Mouse (Mus musculus) hindbrain, embryonic 16.5 days (tissue): ENCODE measurements around the gene Dusp22. TPM values are rescaled to one million over a fixed set of nuclear protein-coding genes. Genes with fewer than 3 reads are reported as not detected.
A peak's percentile ranks its signal among the peaks of the same experiment; 100 is the strongest.

Experiments used
- ATAC-seq: fragments of 200-750 bp; cut with Nextera tagmentation; 2 replicates; pipeline ENCODE4 v1.8.0; 2017; ENCODE audit warnings: moderate TSS enrichment, moderate library complexity
- H3K27ac ChIP-seq: fragments of 300-500 bp; sonication (generic); 2 replicates; pipeline ENCODE4 v1.5.1; 2014; ENCODE audit warnings: low read depth, mild to moderate bottlenecking, control low read depth, low read length, moderate library complexity
- H3K27me3 ChIP-seq: fragments of 300-500 bp; sonication (generic); replicated peaks from 2 replicates; pipeline ENCODE4 v1.6.1; 2014; ENCODE audit warnings: low read length; ENCODE audit not compliant: control insufficient read depth, insufficient read depth
- H3K36me3 ChIP-seq: fragments of 300-500 bp; sonication (generic); 2 replicates; pipeline ENCODE4 v1.6.1; 2014; ENCODE audit warnings: mild to moderate bottlenecking, low read length, moderate library complexity, mixed read lengths; ENCODE audit not compliant: control insufficient read depth, insufficient read depth
- H3K4me1 ChIP-seq: fragments of 300-500 bp; sonication (generic); 2 replicates; pipeline ENCODE4 v1.6.1; 2014; ENCODE audit warnings: low read depth, low read length; ENCODE audit not compliant: control insufficient read depth, insufficient read depth
- H3K4me2 ChIP-seq: fragments of 300-500 bp; sonication (generic); 2 replicates; pipeline ENCODE4 v1.6.1; 2014; ENCODE audit warnings: mild to moderate bottlenecking, low read length, control low read depth, moderate library complexity
- H3K4me3 ChIP-seq: fragments of 300-500 bp; sonication (generic); 2 replicates; pipeline ENCODE4 v1.5.1; 2014; ENCODE audit warnings: mild to moderate bottlenecking, low read length, control low read depth, moderate library complexity
- H3K9ac ChIP-seq: fragments of 300-500 bp; sonication (generic); 2 replicates; pipeline ENCODE4 v1.6.1; 2014; ENCODE audit warnings: low read depth, mild to moderate bottlenecking, control low read depth, low read length, moderate library complexity
- H3K9me3 ChIP-seq: fragments of 300-500 bp; sonication (generic); 2 replicates; pipeline ENCODE4 v1.6.1; 2014; ENCODE audit warnings: mild to moderate bottlenecking, low read length, moderate library complexity; ENCODE audit not compliant: control insufficient read depth
- WGBS: fragments of 180-500 bp; shearing (Covaris S2); extraction: QIAGEN DNeasy Blood & Tissue Kit; methylation state at CpG from one replicate; pipeline ENCODE4 v1.1.7; 2014; 5-methylcytosine and 5-hydroxymethylcytosine counted together
- polyA plus RNA-seq: library from polyadenylated mRNA; unstranded; fragments of >200 nt; fragmentation: Nextera tagmentation; extraction: Ambion mirVana; gene quantifications from 2 replicates; pipeline ENCODE4 v1.2.1, GENCODE M21; 2015

Gene Dusp22
- polyA plus RNA-seq, result 20.4 and 30.8 TPM in 2 replicates

DNA sequence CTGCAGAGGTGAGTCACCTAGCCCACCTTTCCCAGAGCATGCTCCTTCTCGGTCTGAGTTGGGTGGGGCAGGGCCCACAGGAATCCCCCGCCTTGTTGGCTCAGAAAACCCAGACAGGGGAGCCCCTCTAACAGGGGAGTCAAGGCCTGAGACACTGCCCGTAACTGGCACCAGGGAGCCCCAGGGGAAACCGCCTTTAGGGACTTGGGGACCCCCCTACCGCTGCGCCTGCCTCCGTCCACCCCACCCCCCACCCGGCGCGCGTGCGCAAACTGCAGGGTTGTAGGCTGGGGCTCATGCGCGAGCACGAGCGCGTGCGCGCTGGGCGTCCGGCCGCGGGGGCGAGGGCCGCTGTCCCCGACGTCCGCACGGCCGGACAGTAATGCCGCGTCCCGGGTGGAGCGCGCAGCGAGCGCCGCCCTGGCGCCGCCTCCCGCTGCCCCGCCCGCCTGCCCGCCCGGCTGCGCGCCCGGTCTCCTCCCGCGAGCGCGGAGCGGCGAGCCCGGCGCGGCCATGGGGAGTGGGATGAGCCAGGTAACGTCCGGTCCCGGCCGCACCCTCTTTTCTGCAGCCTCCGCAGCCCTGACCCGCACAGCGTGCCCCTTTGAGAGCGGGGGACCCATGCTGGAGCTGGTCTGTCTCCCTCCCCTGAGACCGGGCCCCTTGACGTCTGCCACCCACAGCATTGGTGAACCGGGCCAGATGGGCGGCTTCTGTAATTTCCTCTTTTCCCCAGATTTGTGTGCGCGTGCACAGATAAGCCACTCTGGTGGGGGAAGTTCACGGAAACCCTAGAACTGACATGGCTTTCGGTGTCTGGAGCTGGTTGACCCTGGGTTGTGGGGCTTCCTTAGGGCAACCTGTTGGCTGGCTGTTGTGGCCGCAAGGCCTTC is at the start of gene Dusp22:
TSS of gene Dusp22 (plus strand) at position 387 of the 893 bp plus-strand sequence.
- Histone ChIP-seq H3K4me2 (peak within 1 kb of the TSS; percentile 87), H3K9me3 (no peaks in the 10 kb centered on the region), H3K9ac (peak within 1 kb of the TSS; percentile 87), H3K4me1 (peaks cover 9% of the 10 kb centered on the region; the same call in 1 of the 2 replicates), H3K27me3 (no peaks in the 10 kb centered on the region), H3K4me3 (peak within 1 kb of the TSS; percentile 77), H3K36me3 (no peaks in the 10 kb centered on the region), H3K27ac (peak within 1 kb of the TSS; percentile 85)
- WGBS, result under 1% methylated on average over 47 of the region's 74 CpGs
- peak; percentile 97 for ATAC-seq

GRCm38 (mm10) chr13:30612079-30612794 is 47.6 kb upstream of the Dusp22 start:
- 88% methylated on average over 6 of the region's 6 CpGs for WGBS
- Histone ChIP-seq H3K9me3 (no peaks in the 10 kb centered on the region), H3K4me2 (no peak overlapping the region), H3K27ac (no peak overlapping the region), H3K27me3 (no peaks in the 10 kb centered on the region), H3K4me3 (no peak overlapping the region), H3K9ac (no peak overlapping the region), H3K4me1 (no peaks in the 10 kb centered on the region), H3K36me3 (no peaks in the 10 kb centered on the region)
- ATAC-seq, result no peak

GRCm38 (mm10) chr13:30619684-30620083 is 40.1 kb upstream of the Dusp22 start:
- Histone ChIP-seq H3K4me2 (no peak overlapping the region), H3K4me3 (no peak overlapping the region), H3K27ac (no peak overlapping the region), H3K9me3 (no peaks in the 10 kb centered on the region), H3K9ac (no peak overlapping the region), H3K36me3 (no peaks in the 10 kb centered on the region), H3K4me1 (no peaks in the 10 kb centered on the region), H3K27me3 (no peaks in the 10 kb centered on the region)
- ATAC-seq, result no peak
- WGBS, result 55% methylated on average over 3 of the region's 3 CpGs

- no peaks in the 10 kb centered on the region for H3K9me3 ChIP-seq
- H3K27me3 ChIP-seq, result no peaks in the 10 kb centered on the region
- no peak overlapping the region for H3K9ac ChIP-seq
- H3K4me1 ChIP-seq, result no peaks in the 10 kb centered on the region
- H3K4me3 ChIP-seq, result no peak overlapping the region
- 37% methylated on average over 8 of the region's 8 CpGs for WGBS
- H3K36me3 ChIP-seq, result no peaks in the 10 kb centered on the region
- peak; percentile 75 for ATAC-seq
- no peak overlapping the region for H3K27ac ChIP-seq
- no peak overlapping the region for H3K4me2 ChIP-seq
Observed at GRCm38 (mm10) chr13:30628195-30629048, 31.4 kb upstream of the Dusp22 start.

DNA sequence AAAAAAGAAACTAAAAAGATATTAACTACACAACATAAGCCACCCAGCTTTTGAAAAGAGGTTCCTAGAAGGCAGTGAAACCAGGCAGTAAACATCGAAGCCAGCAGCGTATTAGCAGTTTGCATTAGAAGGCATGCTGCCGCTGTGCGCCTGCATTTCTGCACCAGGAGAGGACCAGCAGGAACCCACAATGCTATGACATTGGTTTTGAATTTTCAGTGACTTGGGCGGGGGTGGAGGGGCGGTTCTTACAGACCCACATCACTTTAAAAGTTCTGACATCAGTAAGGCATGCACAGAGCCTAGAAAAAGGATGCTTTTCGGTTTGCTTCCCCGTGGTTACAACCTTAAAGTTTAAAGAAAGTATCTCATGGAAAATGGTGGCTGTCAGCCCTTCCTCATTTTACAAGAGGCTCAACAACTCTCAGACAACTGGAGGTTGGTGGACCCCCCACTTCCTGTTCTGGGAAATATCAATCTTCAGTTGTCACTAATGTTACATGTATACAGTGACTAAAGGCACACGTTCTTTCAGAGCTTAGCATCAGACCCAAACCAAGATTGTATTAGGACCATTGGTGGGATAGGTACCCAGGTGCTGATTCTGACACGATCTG is 29.9 kb upstream of the Dusp22 start:
- ATAC-seq, result no peak
- H3K27ac ChIP-seq, result no peak overlapping the region
- H3K9me3 ChIP-seq, result no peaks in the 10 kb centered on the region
- no peak overlapping the region for H3K4me2 ChIP-seq
- no peaks in the 10 kb centered on the region for H3K27me3 ChIP-seq
- H3K9ac ChIP-seq, result no peak overlapping the region
- WGBS, result 91% methylated on average over 10 of the region's 10 CpGs
- no peaks in the 10 kb centered on the region for H3K36me3 ChIP-seq
- H3K4me3 ChIP-seq, result no peak overlapping the region
- no peaks in the 10 kb centered on the region for H3K4me1 ChIP-seq

GRCm38 (mm10) chr13:30632998-30633397 is 26.8 kb upstream of the Dusp22 start:
- H3K4me2 ChIP-seq, result no peak overlapping the region
- no peaks in the 10 kb centered on the region for H3K27me3 ChIP-seq
- WGBS, result 76% methylated on average over 6 of the region's 6 CpGs
- no peaks in the 10 kb centered on the region for H3K36me3 ChIP-seq
- no peaks in the 10 kb centered on the region for H3K9me3 ChIP-seq
- ATAC-seq, result no peak
- H3K4me3 ChIP-seq, result no peak overlapping the region
- H3K27ac ChIP-seq, result no peak overlapping the region
- no peaks in the 10 kb centered on the region for H3K4me1 ChIP-seq
- H3K9ac ChIP-seq, result no peak overlapping the region

GRCm38 (mm10) chr13:30636453-30636852 is 23.3 kb upstream of the Dusp22 start:
- Histone ChIP-seq H3K4me2 (no peak overlapping the region), H3K4me1 (no peaks in the 10 kb centered on the region), H3K9me3 (no peaks in the 10 kb centered on the region), H3K36me3 (no peaks in the 10 kb centered on the region), H3K27ac (no peak overlapping the region), H3K4me3 (no peak overlapping the region), H3K27me3 (no peaks in the 10 kb centered on the region), H3K9ac (no peak overlapping the region)
- WGBS, result 86% methylated on average over 4 of the region's 4 CpGs
- ATAC-seq, result no peak

DNA sequence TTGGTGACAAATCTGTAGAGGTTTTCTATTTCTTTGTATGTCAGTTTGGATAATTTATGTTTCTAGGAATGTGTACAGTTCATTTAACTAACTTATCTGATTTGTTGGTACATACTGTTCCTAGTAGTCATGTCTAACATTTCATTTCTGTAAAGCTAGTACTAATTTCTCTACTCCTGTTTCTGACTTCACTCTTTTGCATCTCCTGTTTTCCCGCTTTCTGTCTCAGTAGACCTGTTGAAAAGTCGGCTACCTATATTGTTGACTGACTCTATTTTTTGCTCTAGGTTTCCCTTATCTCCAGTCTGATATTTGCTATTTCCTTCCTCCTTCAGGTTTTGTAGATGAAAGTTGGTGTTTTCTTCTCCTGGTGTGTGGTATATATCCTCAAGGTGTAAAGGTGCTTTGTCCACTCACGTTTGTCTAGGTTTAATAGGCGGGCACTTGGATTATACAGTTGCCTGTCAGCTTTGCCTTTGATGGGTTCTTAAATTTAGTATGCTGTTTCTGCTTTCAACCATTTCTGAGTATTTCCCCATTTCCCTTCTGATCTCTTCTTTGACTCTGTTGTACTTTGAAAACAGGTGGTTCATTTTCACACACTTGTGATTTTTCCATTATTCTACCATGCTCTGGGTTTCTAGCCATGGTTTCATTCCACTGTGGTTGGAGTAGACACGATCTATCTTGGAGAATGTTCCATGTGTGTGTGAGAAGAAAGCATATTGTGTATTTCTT is 21.3 kb upstream of the Dusp22 start:
- no peak for ATAC-seq
- 96% methylated on average over 5 of the region's 5 CpGs for whole genome bisulfite sequencing
- Histone ChIP-seq H3K36me3 (no peaks in the 10 kb centered on the region), H3K9me3 (no peaks in the 10 kb centered on the region), H3K4me1 (no peaks in the 10 kb centered on the region), H3K4me2 (no peak overlapping the region), H3K9ac (no peak overlapping the region), H3K27me3 (no peaks in the 10 kb centered on the region), H3K4me3 (no peak overlapping the region), H3K27ac (no peak overlapping the region)
